Mouse (Mus musculus): ENCODE data around the gene Gabbr2.
A peak's percentile ranks its signal among the peaks of the same experiment; 100 is the strongest.
"Not testable (repeated sequence)": the region's sequence is repeated elsewhere in the genome, so short reads cannot be mapped to it uniquely, and the experiment has no call there.

Gabbr2 gene

DNA sequence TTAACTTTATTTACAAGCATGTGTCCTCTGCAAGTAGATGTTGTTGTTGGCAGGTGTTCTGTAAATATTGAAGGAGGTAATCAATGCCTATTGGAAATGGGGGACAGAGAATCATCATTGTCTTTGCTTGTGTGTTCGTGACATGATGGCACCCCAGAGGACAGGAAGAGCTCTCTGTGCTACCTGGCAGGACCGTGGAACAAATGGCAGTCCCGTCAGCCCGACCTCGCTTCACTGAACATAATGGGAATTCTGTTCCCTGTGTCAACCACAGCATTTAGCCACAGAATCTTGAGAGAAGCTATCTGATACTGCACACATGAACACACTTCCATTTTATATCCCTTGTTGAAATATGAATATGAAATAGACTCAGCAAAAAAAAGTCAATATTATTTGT, 332.7 kb downstream of the Gabbr2 start:
- no peak for DNase-seq (ENCODE audit: low spot score in 2 of 2)

DNA sequence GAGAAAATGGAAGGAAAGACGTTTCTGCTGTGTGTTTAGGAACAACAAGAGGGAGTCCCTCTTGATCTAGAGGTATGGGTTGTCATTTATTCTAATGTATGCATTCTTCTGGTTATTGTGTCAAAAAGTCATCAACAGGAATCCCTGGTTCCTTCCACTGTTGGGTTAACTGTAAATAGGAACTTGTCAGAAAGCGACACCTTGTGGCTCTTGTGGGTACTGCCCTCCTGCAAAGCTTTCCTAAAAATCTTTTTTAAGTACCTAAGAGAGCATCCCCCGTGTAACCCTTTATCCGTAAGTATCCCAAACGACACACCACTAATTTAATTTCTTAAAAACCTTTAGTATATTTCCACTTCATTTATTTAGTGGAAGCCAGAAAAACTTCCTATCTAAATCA, 334.6 kb downstream of the Gabbr2 start:
- DNase-seq (ENCODE audit: low spot score in 2 of 2), result peak; percentile 73 to 85

DNA sequence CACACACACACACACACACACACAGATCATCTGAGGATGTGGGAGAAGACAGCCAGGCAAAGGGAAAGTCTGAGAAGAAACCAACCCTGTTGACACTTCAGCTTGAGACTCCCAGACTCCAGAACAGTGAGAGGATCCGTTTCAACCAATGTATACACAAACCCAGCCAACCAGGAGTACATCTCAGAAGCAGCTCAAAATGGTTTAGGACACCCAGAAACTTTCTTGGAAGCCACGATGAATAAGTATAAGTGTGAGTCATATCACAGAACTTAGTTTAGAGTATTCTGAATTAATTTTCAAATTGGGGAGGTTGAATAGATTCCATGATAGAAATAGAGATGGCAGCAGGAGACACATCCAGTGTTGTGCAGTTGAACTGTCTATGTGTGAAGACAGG, 335.7 kb downstream of the Gabbr2 start:
- DNase-seq (ENCODE audit: low spot score in 2 of 2), result no peak

DNA sequence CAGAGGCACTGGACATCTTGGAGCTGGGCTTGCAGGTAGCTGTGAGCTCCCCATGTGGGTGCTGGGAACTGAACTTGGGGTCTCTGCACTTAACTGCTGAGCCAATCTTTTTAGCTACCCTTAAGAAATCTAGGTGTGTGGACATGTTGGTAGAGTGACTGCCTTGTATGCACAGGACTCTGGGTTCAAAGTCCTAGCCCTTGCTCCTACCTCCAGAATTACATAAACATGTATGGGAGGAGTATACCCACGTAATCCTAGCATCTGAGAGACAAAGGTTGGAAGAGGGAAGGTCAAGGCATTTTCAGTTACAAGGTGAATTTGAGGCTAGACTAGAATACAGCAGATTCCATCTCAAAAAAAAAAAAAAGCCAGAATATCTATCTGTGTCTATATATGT, 336.4 kb downstream of the Gabbr2 start:
- no peak for DNase-seq (ENCODE audit: low spot score in 2 of 2)

DNA sequence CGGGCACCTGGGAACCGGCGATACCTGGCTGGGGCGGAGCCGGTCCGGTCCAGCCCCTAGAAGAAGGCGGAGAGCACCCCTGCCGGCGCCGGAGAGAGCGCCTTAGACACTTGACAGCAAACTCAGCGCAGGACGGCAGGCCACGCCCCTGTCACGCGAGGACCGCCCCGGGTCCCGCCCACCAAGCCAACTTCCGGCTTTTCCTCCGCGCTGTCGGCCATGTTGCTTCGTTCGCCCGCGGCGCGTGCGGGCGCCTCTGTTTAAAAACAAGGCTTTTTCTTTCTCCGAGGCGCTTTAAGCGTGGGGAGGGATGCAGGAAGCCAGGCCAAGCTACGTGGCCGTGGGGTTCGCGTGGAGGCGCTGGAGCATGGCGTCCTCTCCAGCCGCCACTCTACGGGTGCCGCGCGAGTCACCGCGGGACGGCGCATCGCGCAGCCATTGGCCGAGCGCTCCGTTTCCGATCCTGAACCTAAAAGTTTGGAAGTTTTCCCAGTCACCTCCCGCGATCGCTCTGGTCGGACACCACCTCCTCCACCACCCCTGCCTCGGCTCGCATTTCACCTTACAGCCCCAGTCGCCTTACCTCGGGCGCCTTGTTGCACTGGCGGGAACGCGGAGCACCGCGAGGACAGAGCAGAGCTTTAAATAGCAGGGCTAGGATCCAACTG, 341.5 kb downstream of the Gabbr2 start, which contains the start of gene Tbc1d2:
Gene Tbc1d2, minus strand, starts transcription at position 124 of the 668 bp plus-strand sequence.
- DNase-seq (ENCODE audit: low spot score in 2 of 2), result peak; percentile 94 to 95

DNA sequence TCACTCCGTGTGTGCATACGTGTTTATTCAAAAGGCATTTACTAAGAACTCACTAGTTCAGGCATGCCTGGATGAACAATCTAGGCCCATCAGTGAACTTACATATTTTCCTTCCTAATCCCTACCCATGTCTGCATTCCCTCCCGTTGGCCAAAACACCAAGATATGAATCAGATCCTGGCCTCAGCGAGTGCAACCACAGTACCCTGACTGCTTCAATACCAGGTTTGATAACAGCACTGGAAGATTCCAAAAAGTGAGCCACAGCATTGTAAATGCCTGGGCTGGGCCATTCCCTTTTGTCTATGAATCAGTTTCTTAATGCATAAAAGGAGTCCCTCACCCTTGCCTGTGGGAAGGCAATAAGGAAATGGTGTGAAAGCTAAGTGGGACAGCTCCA, 342.5 kb downstream of the Gabbr2 start:
- DNase-seq (ENCODE audit: low spot score in 2 of 2), result no peak

DNA sequence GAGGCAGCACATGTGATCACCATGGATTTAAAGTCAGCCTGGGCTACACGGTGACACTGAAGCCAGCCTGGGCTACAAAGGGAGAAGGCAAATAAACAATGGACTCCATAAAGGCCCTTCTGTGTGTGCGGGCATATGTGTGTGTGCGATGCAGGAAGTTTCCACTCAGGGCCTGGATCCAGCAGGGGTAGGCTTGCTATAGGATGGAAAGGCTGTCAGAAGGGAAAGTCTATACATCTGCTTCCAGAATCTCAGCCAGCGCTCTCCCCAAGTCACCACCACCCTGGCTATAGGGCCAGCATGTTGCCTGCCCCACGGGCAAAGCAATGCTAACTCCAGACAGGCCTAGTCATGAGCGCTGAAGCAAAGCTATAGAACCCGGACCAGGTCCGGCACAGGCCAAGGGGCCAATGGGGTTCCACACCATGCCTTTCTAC, 348.0 kb downstream of the Gabbr2 start:
- DNase-seq (ENCODE audit: low spot score in 2 of 2), result no peak

DNA sequence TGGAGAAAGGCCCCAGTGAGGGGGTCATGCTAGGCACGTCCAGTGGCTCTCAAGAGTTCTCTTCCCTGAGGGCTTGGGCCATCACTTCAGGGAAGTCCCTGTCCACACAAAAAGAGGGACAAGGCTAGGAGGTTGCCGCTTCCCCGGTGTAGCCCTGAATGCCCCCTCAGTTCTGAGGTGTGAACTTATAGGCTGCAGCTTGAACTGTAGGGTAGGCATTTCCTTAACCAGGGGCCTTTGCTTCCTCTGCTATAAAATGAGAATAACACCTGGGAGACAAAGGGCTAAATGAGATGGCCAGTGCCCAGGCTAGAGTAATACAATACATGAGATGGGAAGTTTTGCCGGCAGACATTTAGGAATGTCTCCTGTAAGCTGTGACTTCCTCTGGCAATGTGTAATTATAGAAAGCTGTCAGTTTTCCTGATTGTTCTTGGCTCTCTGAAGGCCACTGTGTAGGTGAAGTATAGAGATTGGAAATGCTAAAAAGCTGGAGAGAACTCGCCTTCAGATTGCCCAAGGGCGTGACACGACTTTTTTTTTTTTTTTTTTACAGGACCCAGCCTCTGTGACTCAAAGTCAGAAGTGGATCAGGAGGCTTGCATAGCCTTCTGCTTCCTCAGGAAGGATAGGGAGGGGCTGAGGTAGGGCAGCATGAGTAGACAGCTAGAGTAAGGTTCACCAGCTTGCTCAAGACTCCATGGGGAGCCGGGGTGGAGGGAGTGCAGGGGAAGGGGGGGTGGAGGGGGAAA, 348.6 kb downstream of the Gabbr2 start:
- DNase-seq (ENCODE audit: low spot score in 2 of 2), result no peak

DNA sequence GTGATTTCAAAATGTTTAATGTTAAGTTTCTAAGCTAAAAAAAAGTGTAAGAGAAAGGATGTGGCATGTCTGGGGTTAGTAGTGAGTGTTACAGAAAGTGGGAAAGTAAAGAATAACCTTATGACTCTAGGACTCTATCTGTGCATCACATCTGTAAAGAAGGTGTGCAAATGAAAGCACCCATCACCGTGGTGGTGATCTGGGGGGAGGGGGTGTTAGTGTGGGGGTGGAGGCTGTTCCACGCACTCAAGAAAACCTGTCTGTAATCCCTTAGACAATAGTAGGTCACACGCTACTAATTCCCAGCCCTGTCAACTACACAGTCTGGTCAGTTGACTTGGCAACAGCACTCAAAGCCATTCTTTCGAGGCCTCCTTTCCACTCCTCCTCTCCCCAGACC, 350.4 kb downstream of the Gabbr2 start:
- DNase-seq (ENCODE audit: low spot score in 2 of 2), result no peak

DNA sequence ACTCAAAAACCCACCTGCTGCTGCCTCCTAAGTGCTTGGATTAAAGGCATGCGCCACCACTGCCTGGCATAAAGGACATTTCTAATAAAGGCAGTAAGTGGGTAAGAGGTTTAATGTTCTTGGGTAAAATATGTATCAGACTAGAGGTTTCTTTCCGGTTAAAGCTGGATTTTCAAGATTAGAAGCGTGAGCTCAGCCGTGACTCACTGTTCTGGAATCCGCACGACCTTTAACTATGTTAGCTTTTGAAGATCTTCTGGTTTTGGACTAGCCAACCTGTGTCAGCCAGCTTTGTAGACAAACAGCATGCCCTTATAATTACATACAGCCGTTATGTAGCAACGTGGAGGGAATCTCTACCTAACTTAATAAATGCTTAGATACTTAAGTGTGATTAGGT, 351.8 kb downstream of the Gabbr2 start:
- no peak for DNase-seq (ENCODE audit: low spot score in 2 of 2)

DNA sequence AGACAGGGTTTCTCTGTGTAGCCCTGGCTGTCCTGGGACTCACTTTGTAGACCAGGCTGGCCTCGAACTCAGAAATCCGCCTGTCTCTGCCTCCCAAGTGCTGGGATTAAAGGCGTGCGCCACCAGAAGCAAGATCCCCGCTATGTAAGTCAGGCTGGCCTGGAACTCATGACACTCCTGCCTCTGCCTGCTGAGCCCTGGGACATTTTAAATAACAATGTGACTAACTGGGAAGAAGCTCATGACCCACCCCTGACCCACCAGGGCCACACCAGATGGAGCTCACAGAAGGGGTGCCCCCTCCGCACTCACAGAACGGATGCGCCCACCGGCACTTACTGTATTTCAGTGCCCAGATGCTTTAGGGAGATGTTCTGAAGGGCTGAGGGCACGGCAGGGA, 354.4 kb downstream of the Gabbr2 start:
- not testable (repeated sequence) for DNase-seq (ENCODE audit: low spot score in 2 of 2)

DNA sequence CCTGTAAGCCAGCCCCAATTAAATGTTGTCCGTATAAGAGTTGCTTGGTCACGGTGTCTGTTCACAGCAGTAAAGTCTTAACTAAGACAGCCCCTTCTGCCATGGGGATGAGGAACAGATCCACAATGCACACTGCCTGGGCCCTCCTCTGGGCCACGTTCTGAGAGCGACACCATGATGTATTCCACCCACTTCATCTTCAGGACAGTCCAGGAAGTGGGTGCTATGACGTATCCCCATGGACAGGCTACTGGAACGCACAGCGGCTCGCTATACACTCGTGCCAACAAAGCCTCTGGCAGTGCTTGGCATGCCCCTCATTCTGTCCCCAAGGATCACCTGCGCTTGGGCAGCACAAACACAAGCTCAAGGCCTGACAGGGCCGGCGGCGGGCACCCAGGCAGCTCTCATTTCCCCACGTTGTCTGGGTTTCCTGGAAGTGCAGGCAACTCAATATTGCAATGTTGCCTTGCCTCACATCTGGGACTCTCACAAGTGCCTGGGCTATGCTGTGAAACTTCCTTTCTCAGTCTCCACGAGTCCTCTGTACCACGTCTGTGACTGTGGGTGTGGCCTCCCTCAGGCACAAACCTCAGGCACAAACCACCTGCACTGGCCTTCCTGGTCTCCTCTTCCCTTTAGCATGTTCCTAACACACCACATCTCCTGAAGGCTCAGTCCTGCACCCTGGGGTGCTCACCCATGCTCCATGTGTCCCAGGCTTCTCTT, 355.8 kb downstream of the Gabbr2 start:
- no peak for DNase-seq (ENCODE audit: low spot score in 2 of 2)

DNA sequence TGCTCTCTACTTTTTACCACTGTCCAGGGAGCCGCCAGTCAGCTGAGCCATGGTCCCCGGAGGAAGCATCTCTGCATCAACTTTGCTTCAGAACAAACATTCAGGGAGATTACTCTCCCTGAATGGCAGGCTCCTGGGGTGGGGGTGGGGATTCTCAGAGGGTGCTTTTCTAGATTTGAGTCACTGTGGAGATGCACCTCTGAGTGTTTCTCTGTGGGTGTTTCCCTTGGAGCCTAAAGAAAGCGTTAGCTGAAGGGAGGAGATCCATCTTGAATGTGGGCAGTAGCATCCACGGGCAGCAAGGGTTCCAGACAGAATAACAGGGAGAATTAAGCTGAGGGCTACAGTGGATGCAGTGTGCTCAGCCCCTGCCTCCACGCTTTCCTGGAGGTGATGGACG, 356.8 kb downstream of the Gabbr2 start:
- DNase-seq (ENCODE audit: low spot score in 2 of 2), result no peak

DNA sequence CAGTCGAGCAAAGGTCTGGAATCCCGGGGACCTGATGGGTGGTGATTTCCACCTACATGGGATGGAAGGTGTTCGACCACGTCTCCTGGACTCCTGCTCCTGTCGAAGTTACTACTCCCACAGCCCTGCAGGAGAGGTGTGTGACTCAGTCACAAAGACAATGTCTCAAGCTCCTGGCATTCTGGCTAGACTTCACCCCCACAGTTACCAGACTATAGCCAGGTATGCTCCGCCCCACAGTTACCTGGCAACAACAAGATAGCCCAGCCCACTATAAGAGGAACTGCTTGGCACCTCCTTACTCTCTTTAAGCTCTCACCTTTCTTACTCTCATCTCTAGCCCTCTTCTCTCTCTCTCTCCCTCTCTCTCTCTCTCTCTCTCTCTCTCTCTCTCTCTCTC, 358.1 kb downstream of the Gabbr2 start:
- not testable (repeated sequence) for DNase-seq (ENCODE audit: low spot score in 2 of 2)

DNA sequence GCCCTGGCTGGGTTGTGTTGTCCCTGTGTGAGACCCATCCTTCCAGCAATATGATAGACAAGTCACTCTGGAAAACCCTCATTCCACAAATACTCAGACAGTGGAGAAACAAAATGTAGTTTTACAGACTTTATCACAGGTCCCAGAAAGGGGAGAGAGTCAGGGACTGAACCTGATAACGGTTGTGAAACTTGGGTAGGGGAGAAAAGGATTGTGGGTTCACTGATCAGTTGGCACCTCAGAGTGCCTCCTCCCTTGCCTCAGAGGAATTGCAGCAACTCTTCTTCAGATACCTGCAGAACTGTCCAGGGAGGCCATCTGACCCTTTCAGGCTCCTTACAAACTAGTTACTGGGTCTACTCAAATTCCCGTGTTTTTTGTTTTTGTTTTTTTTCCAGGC, 359.2 kb downstream of the Gabbr2 start:
- no peak for DNase-seq (ENCODE audit: low spot score in 2 of 2)

DNA sequence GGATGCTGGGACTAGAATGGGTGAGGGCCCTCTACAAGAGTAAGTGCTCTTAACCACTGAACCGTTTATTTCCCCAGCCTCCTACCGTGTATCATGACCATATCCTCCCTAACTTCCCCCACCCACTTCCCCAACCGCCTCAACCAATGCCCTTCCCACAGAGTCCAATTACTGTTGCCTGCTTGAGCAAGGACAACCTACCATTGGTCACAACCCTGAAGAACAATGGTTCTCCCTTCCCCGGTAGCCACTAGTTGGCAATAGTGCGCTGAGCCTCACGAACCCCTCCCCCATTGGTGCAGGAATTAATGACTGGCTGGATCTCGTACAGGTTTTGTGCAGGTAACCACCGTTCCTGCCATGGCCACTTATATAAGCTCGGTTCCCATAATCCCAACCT, 361.3 kb downstream of the Gabbr2 start:
- DNase-seq (ENCODE audit: low spot score in 2 of 2), result no peak

DNA sequence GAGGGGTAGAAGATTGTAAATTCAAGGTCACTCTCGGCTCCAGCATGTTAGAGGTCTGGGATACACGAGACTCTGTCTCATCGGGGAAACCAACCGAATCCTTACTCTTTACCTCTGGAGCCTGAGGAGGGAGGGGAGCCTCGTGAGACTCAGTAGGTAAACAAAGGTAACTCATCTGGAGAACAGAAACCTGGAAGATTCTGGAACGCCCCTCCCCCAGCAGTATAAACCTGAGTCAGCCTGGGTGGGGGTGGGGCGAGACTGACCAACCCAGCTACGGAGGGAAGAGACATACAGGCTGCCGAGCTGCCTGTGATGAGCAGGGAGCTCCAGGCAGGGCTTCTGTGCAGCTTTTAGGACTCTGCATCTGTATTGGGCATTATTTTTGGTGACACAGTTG, 362.8 kb downstream of the Gabbr2 start:
- DNase-seq (ENCODE audit: low spot score in 2 of 2), result no peak

DNA sequence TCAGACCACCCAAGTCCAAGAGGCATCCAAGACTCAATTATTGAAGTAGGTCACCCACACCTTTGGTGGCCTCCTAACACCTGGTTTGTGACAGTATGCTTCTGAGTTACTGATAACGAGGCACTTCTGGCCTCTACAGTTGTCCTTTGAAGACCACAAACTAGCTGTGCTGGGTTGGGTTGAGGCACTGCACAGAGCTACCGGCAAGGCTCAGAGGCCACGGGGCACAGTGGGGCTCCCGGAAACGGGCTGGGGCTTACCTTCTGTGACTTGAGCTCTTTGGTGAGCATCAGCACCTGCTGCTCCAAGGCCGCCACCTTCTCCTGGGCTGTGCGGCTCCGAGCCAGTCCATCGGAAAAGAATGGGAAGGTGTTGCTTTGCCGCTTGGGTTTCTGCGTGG, 363.6 kb downstream of the Gabbr2 start:
- DNase-seq (ENCODE audit: low spot score in 2 of 2), result no peak

DNA sequence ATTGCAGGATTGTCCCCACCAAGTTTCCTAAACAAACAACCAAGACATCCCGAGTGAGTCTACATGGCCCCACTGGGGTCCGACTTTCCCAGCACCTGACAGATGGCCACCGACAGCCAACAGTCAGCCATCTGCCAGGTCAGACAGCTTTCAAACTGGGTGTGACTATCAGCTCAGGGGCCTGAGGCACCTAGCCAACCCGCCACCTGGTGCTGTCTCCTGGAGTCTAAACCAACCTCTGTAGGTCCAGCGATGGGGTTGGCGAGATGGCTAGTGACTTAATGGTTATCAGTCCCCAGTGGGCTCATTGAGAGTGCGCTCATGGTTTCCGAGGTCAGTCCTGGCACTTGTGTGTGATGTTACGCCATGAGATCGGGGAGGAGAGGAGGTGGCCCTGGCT, 366.6 kb downstream of the Gabbr2 start:
- no peak for DNase-seq (ENCODE audit: low spot score in 2 of 2)

DNA sequence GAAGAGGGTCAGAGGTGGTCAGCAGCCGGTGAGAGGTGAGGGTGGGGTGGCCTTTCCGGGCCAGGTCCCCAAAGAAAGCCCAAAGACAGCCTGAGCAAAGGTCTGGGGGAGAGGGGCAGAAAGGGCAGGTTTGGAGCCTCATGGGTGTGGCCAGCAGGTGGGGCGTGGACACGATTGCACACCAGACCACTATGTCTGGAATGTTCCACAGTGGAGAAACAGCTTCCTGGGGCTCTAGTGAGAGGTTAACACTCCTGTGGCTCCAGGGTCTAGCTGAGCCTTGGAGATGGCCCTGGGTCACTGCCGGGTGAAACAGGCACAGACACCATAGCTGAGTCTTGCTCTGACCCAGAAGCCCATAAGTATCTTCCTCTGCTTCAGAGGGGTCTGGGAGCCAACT, 368.7 kb downstream of the Gabbr2 start:
- no peak for DNase-seq (ENCODE audit: low spot score in 2 of 2)

DNA sequence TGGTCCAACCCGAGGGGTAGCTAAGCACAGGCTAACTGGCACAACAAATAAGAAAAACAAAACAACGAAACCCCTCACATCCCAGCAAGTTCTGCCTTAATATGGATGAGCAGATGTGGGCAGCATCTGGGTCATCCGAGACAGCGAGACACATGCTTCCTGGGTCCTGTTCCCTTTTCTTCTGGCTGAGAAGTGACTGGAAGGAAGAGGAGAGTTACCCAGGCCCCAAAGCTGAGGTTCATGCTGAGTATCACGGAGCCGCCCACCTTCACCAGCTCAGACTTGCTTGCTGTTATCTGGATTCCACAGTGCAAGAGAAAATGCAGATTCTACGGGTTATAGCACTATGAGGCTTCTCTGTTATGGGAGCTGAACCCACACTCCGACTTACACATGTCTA, 370.7 kb downstream of the Gabbr2 start:
- DNase-seq (ENCODE audit: low spot score in 2 of 2), result no peak

DNA sequence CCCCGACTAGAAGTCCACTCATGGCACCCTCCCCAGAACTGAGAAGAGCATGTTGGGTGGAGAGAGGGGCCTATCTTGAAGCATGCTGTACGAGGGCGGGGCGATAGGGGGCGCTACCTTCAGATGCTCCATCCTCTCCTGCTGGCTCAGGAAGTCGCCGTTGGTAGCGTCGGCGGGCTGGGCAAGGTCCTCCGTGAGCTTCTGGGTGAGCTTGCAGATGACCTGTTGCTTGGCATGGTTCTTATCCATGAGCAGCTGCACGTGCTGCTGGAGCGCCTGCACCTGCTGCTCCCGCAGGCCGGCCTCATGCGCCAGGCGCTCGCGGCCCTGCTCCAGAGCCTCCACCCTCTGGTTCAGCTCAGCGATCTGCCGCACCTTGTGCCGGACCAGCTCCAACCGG, 371.3 kb downstream of the Gabbr2 start:
- no peak for DNase-seq (ENCODE audit: low spot score in 2 of 2)

Measured in frontal cortex, postnatal 36 days (tissue).